Mouse (Mus musculus) liver, embryonic 14.5 days (tissue): ENCODE measurements around the gene Gjb1.

Source experiments
- CTCF ChIP-seq: IDR thresholded peaks from 2 replicates; pipeline ENCODE4 v1.5.1; 2016; ENCODE audit warnings: antibody characterized with exemption, low read depth, control low read depth
- EP300 ChIP-seq: IDR thresholded peaks from 2 replicates; pipeline ENCODE4 v1.6.1; 2016; ENCODE audit warnings: antibody characterized with exemption, low read depth

DNA sequence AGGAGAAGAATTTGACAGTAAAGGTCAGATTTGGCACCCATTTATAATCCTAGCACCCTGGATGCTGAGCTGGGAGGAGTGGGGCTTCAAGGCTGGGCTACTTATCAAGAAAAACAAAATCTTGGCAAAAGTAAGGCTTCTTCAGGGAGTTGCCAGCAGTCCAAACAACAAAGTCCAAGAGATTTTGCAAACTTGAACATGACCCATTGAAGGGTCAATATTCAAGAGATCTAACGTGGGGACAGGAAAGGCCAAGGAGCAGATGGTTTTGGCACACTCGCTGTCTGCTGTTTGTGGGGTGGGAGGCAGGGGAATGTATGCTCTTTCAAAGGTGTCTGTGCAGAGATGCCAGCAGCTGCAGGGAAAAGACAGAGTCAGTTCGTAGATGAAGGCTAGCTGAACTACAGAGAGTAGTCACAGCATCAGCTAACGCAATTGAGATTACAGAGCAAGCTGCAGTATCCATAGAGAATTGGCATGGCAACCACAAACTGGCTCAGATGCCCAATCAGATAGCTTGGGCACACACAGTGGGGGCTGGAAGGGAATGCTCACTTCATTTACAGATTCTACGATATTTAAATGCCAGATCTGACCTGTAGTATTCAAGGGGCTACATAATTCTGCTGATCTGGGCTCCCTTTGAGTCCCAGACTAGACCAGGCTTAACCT lies 12.8 kb downstream of the Gjb1 start:
- TF ChIP-seq CTCF: no peak
- TF ChIP-seq EP300: no peak
